In genomic region chr10:71225894-71226293, GRCm38 (mm10) we compare ENCODE assay signal across 9 mouse cellular contexts. TPM values are rescaled to one million over a fixed set of nuclear protein-coding genes. Genes with fewer than 3 reads are reported as not detected.
DNase-seq lines count a peak whose midpoint lies in the region; ATAC-seq lines count a peak whose summit lies in the region.
"Had no signal": no experiment of that assay in that cellular context is flagged by ENCODE, and none has a peak within 500 bp of the region (broad histone marks: within the 10 kb centered on the region; RNA-seq: fewer than 3 reads in every experiment).

No protein-coding gene starts in this region.

- H3K9ac ChIP-seq in kidney, embryonic 16.5 days (replicated peaks; ENCODE audit: low read length), result no peak overlapping the region
- H3K9ac ChIP-seq: stomach, embryonic 15.5 days had no signal

- H3K4me1 ChIP-seq in kidney, embryonic 16.5 days (ENCODE audit: insufficient read depth, low read length), result no peaks in the 10 kb centered on the region
- H3K4me1 ChIP-seq: stomach, embryonic 15.5 days had no signal

- H3K4me2 ChIP-seq in kidney, embryonic 16.5 days (replicated peaks; ENCODE audit: low read depth, low read length), result no peak overlapping the region
- H3K4me2 ChIP-seq: stomach, embryonic 15.5 days had no signal

- no peaks in the 10 kb centered on the region for H3K9me3 ChIP-seq in kidney, embryonic 16.5 days (ENCODE audit: low read length)
- H3K9me3 ChIP-seq: stomach, embryonic 15.5 days had no signal

- no peaks in the 10 kb centered on the region for H3K27me3 ChIP-seq in kidney, embryonic 16.5 days (ENCODE audit: insufficient read depth, low read length)
- H3K27me3 ChIP-seq: stomach, embryonic 15.5 days had no signal

- no peak for ATAC-seq in kidney, embryonic 16.5 days (ENCODE audit: low FRiP score, low TSS enrichment)

- no peak overlapping the region for H3K4me3 ChIP-seq in kidney, embryonic 16.5 days (ENCODE audit: low read length)
- H3K4me3 ChIP-seq: stomach, embryonic 15.5 days had no signal

- no peak overlapping the region for H3K27ac ChIP-seq in kidney, embryonic 16.5 days (ENCODE audit: low read length)
- H3K27ac ChIP-seq: stomach, embryonic 15.5 days had no signal

- peaks cover 57% of the 10 kb centered on the region for H3K36me3 ChIP-seq in kidney, embryonic 16.5 days (ENCODE audit: insufficient read depth, low read length)

- DNase-seq in kidney, adult 18-20 months, result peak; percentile 85
- DNase-seq in cerebellum, adult 9-11 months, result peak; percentile 56
- peak; percentile 86 for DNase-seq in frontal cortex, postnatal 36 days (ENCODE audit: low spot score in 2 of 2)
- DNase-seq in kidney, adult 8-10 months, result peak; percentile 52 to 84
- peak; percentile 77 for DNase-seq in liver
- peak; percentile 53 to 77 for DNase-seq in natural killer cell, adult 2 months (ENCODE audit: low spot score in 2 of 2)
- DNase-seq in spleen, postnatal 4 days (ENCODE audit: low spot score in 2 of 2), result peak; percentile 74 to 94

- WGBS in kidney, embryonic 16.5 days, result 42% methylated on average over 7 of the region's 7 CpGs

RNA-seq across cellular contexts. Expression of gene Tfam, which starts 12.2 kb away (rescaled TPM):
- polyA plus RNA-seq in kidney, embryonic 16.5 days (2015; fragmentation: Nextera tagmentation; extraction: Ambion mirVana), result 84.6 and 89.5 TPM in 2 replicates

RNA-seq across cellular contexts. Expression of gene Ube2d1, which starts 59.2 kb away (rescaled TPM):
- 54.3 and 66.1 TPM in 2 replicates for polyA plus RNA-seq in kidney, embryonic 16.5 days (2015; fragmentation: Nextera tagmentation; extraction: Ambion mirVana)
